Mouse (Mus musculus) inflammation-experienced regulatory T-cells (primary cell): ENCODE measurements around the gene Snx4. TPM values are rescaled to one million over a fixed set of nuclear protein-coding genes. Genes with fewer than 3 reads are reported as not detected.

ENCODE experiments used
- polyA plus RNA-seq, 2 experiments: library from polyadenylated mRNA; unstranded; fragments of 100-300 nt; shearing (Covaris generic); gene quantifications; one replicate each; pipeline ENCODE4 v1.2.1; 2017

Snx4 gene
- polyA plus RNA-seq, result 100 to 1,000 TPM; 103 to 113 TPM

DNA sequence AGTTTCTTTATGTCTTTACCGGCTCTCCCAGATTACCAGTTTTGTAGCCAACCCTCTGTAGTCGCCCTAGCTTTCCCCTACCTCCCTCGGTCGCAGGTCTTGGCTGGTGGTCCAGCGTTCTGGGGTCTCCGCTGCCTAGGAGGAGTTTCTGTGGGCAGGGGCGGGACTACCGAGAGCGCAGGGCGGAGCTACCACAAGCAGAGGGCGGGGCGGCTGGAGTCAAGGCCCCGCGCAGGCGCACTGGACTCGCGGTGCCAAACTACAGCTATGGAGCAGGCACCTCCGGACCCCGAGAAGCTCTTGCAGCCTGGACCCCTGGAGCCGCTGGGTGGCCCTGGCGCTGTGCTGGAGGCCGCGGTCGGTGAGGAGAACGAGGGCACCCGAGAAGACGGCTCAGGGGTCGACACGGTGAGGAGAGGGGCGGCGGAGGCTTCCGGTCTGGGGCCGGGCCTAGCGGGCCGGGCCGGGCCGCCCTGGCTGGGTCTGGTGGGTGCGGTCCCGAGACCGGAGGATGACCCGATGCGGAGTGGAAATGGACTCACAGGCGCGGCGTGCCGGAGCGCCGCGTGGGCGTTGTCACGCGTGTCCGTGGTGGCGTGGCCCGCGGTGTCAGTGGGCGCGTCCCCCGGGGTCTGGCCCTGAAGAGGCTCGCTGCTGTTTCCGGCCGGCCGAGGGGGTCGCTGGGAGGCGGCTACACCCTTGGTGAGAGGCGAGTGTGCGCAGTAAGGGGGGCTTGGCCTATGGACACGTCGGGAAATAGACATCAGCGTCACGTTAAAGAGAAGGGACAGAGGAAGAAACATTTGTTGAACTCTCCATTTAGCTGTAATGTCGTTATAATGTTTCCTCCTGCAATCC, at the start of gene Snx4:
Gene Snx4 (plus strand): TSS at position 249 of the 858 bp plus-strand sequence.

Other genes starting within 250 kb of the Snx4 start
- gene Iqcg, start 195.2 kb upstream of the Snx4 start, polyA plus RNA-seq, result 1 to 10 TPM in 1 of 2 experiments, under 1 TPM in 1; 0.86 to 1.5 TPM
- 100 to 1,000 TPM; 521 to 528 TPM for gene Rpl35a, start 195.0 kb upstream of the Snx4 start, polyA plus RNA-seq
- gene Lmln, start 188.9 kb upstream of the Snx4 start, polyA plus RNA-seq, result 1 to 10 TPM; 1.3 to 1.8 TPM
- 10 to 100 TPM; 26.9 to 37.5 TPM for gene Osbpl11, start 66.4 kb upstream of the Snx4 start, polyA plus RNA-seq
- gene Zfp148, start 129.4 kb downstream of the Snx4 start, polyA plus RNA-seq, result 10 to 100 TPM; 62.8 to 68.4 TPM